Mouse (Mus musculus) olfactory bulb, adult 2 months (tissue): ENCODE measurements around the gene Exosc5. TPM values are rescaled to one million over a fixed set of nuclear protein-coding genes. Genes with fewer than 3 reads are reported as not detected.

ENCODE experiments used
- H3K27ac ChIP-seq: fragments of 200-500 bp; 2 replicates; pipeline ENCODE4 v1.5.1; 2012; ENCODE audit warnings: low read depth, low read length; ENCODE audit not compliant: insufficient read depth
- H3K4me1 ChIP-seq: fragments of 200-500 bp; 2 replicates; pipeline ENCODE4 v1.6.1; 2012; ENCODE audit warnings: low read length; ENCODE audit not compliant: control insufficient read depth, insufficient read depth
- H3K4me3 ChIP-seq: fragments of 200-500 bp; 2 replicates; pipeline ENCODE4 v1.5.1; 2012; ENCODE audit warnings: mild to moderate bottlenecking, low read depth, low read length, moderate library complexity; ENCODE audit not compliant: insufficient read depth
- CTCF ChIP-seq: fragments of 200-500 bp; IDR thresholded peaks from 2 replicates; pipeline ENCODE4 v1.5.1; 2012; ENCODE audit warnings: low read depth, mild to moderate bottlenecking, low read length, moderate library complexity; ENCODE audit not compliant: insufficient read depth
- POLR2A ChIP-seq: fragments of 200-500 bp; IDR thresholded peaks from 2 replicates; pipeline ENCODE4 v1.6.1; 2012; ENCODE audit warnings: mild to moderate bottlenecking, low read depth, low read length, moderate library complexity; ENCODE audit not compliant: insufficient read depth
- WGBS: fragments of 180-500 bp; shearing (Covaris S2); methylation state at CpG from one replicate; pipeline ENCODE4 v1.1.7; 2018; 5-methylcytosine and 5-hydroxymethylcytosine counted together
- polyA plus RNA-seq: library from polyadenylated mRNA; stranded (reverse); fragments of >200 nt; gene quantifications from 2 replicates; pipeline ENCODE4 v1.2.4, GENCODE M21; 2012; ENCODE audit warnings: low replicate concordance; ENCODE audit not compliant: missing spikeins, insufficient read depth, insufficient read length

Exosc5 gene
- polyA plus RNA-seq, 1 experiment: not detected

GRCm38 (mm10) chr7:25628323-25628620 is 30.7 kb upstream of the Exosc5 start:
- peaks cover 20% of the 10 kb centered on the region for H3K4me1 ChIP-seq
- H3K4me3 ChIP-seq: no peak overlapping the region
- TF ChIP-seq POLR2A (no peak), CTCF (no peak)
- WGBS: 70% methylated on average over 8 of the region's 8 CpGs
- H3K27ac ChIP-seq: no peak overlapping the region

GRCm38 (mm10) chr7:25632679-25633078 is 26.3 kb upstream of the Exosc5 start:
- no peak for TF ChIP-seq CTCF
- TF ChIP-seq POLR2A: no peak
- WGBS: 89% methylated on average over 5 of the region's 5 CpGs
- Histone ChIP-seq H3K4me1 (peaks cover 7% of the 10 kb centered on the region), H3K27ac (no peak overlapping the region), H3K4me3 (no peak overlapping the region)

GRCm38 (mm10) chr7:25636373-25636772 is 22.6 kb upstream of the Exosc5 start:
- 73% methylated on average over 3 of the region's 3 CpGs for WGBS
- H3K4me3 ChIP-seq: no peak overlapping the region

GRCm38 (mm10) chr7:25637099-25637498 is 21.9 kb upstream of the Exosc5 start:
- TF ChIP-seq POLR2A (no peak), CTCF (no peak)
- no peak overlapping the region for H3K4me3 ChIP-seq
- no peak overlapping the region for H3K27ac ChIP-seq
- WGBS: 86% methylated on average over 5 of the region's 5 CpGs
- H3K4me1 ChIP-seq: no peaks in the 10 kb centered on the region

More at GRCm38 (mm10) chr7:25636373-25636772, 22.6 kb upstream of the Exosc5 start:
- TF ChIP-seq POLR2A (no peak), CTCF (no peak)
- Histone ChIP-seq H3K4me1 (no peaks in the 10 kb centered on the region), H3K27ac (no peak overlapping the region)

GRCm38 (mm10) chr7:25639754-25640153 is 19.2 kb upstream of the Exosc5 start:
- TF ChIP-seq POLR2A (no peak), CTCF (no peak)
- Histone ChIP-seq H3K27ac (no peak overlapping the region), H3K4me1 (no peaks in the 10 kb centered on the region), H3K4me3 (no peak overlapping the region)
- WGBS: 90% methylated on average over 4 of the region's 4 CpGs

- H3K4me1 ChIP-seq: peaks cover 7% of the 10 kb centered on the region; the same call in 1 of the 2 replicates
- H3K27ac ChIP-seq: no peak overlapping the region
- whole genome bisulfite sequencing: 69% methylated on average over 10 of the region's 10 CpGs
- TF ChIP-seq CTCF (no peak), POLR2A (no peak)
- no peak overlapping the region for H3K4me3 ChIP-seq
These were observed 14.8 kb upstream of the Exosc5 start for GRCm38 (mm10) chr7:25644136-25644535.

GRCm38 (mm10) chr7:25644631-25645030 is 14.3 kb upstream of the Exosc5 start:
- no peak overlapping the region for H3K4me3 ChIP-seq
- no peak overlapping the region for H3K27ac ChIP-seq
- TF ChIP-seq POLR2A (no peak), CTCF (no peak)
- WGBS: 60% methylated on average over 4 of the region's 4 CpGs
- peaks cover 9% of the 10 kb centered on the region for H3K4me1 ChIP-seq

- TF ChIP-seq CTCF (no peak), POLR2A (no peak)
- Histone ChIP-seq H3K4me3 (no peak overlapping the region), H3K4me1 (peaks cover 9% of the 10 kb centered on the region), H3K27ac (no peak overlapping the region)
- 40% methylated on average over 14 of the region's 14 CpGs for WGBS
These were observed 13.9 kb upstream of the Exosc5 start for GRCm38 (mm10) chr7:25645074-25645473.

- H3K4me3 ChIP-seq: no peak overlapping the region
- TF ChIP-seq POLR2A (no peak), CTCF (no peak)
- no peak overlapping the region for H3K27ac ChIP-seq
- peaks cover 9% of the 10 kb centered on the region for H3K4me1 ChIP-seq
- 60% methylated on average over 5 of the region's 5 CpGs for WGBS
These were observed 11.3 kb upstream of the Exosc5 start for GRCm38 (mm10) chr7:25647574-25648123.

- 69% methylated on average over 5 of the region's 5 CpGs for WGBS
- TF ChIP-seq CTCF (no peak), POLR2A (no peak)
- Histone ChIP-seq H3K4me3 (no peak overlapping the region), H3K4me1 (peaks cover 11% of the 10 kb centered on the region), H3K27ac (no peak overlapping the region)
These were observed 9.1 kb upstream of the Exosc5 start for GRCm38 (mm10) chr7:25649839-25650238.

- no peak for TF ChIP-seq CTCF
- TF ChIP-seq POLR2A: no peak
- Histone ChIP-seq H3K27ac (no peak overlapping the region), H3K4me3 (no peak overlapping the region), H3K4me1 (peaks cover 14% of the 10 kb centered on the region)
- 88% methylated on average over 8 of the region's 8 CpGs for WGBS
These were observed 7.7 kb upstream of the Exosc5 start for GRCm38 (mm10) chr7:25651281-25651680.
